Comparison of ENCODE assay signal across 8 mouse cellular contexts in the genomic region with DNA sequence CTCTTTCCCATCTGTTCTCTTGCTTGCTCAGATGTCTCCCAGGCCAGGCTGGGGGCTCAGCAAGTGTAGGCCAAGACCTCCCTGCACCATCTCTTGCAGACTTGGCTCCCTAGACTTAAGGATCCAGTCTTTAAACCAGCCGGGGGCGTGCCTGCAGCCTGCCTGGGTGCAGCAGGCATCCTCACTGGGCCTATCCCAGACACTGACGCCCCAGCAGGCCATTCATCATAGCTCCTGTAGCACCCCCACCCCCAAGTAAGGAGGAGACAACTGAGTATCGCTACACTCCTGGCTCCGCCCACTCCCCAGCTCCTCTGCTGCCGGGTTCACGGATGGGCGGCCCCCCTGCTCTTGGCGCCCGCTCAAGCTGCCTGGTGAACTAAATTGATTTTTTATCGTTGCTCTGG.
A peak's percentile ranks its signal among the peaks of the same experiment; 100 is the strongest.
DNase-seq lines count a peak whose midpoint lies in the region; ATAC-seq and TF ChIP-seq lines count a peak whose summit lies in the region.

No protein-coding gene starts in this region.

- H3K36me3 ChIP-seq in embryonic facial prominence, embryonic 13.5 days, result no peaks in the 10 kb centered on the region
- no peaks in the 10 kb centered on the region for H3K36me3 ChIP-seq in heart, adult 2 months (ENCODE audit: control insufficient read depth, insufficient read depth, low read length)
- H3K36me3 ChIP-seq in thymus, adult 2 months (ENCODE audit: control insufficient read depth, insufficient read depth, low read length), result no peaks in the 10 kb centered on the region

- no peaks in the 10 kb centered on the region for H3K79me2 ChIP-seq in heart, adult 2 months (replicated peaks; ENCODE audit: control insufficient read depth, insufficient read depth, low read length)

- TF ChIP-seq POLR2A in heart, adult 2 months (IDR thresholded peaks at IDR 0.05; ENCODE audit: insufficient read depth, low read depth, low read length), result no peak
- no peak for TF ChIP-seq POLR2A in thymus, adult 2 months (IDR thresholded peaks at IDR 0.05; ENCODE audit: control insufficient read depth, extremely low read depth, insufficient read depth, low read length, poor library complexity)

- intact Hi-C loops in heart, adult 2 months (cut with DNase I), result loop anchor here (10.0 kb wide), 1 partner anchor 479 kb away; a partner anchor contains a TSS
- intact Hi-C loops in left cerebral cortex, postnatal 36 days (cut with DNase I), result no loop called here

- TF ChIP-seq CTCF in heart, adult 2 months (IDR thresholded peaks at IDR 0.05), result no peak
- TF ChIP-seq CTCF in thymus, adult 2 months (IDR thresholded peaks at IDR 0.05; ENCODE audit: borderline replicate concordance, control insufficient read depth, extremely low read depth, insufficient read depth, low read length, poor library complexity), result no peak

- peak overlapping the region; percentile 55 for H3K4me2 ChIP-seq in embryonic facial prominence, embryonic 13.5 days

- TF ChIP-seq EP300 in heart, adult 2 months (IDR thresholded peaks at IDR 0.05; ENCODE audit: insufficient read depth, low read depth, low read length), result no peak

- H3K27me3 ChIP-seq in embryonic facial prominence, embryonic 13.5 days, result no peaks in the 10 kb centered on the region
- H3K27me3 ChIP-seq in heart, adult 2 months (ENCODE audit: control insufficient read depth, insufficient read depth, low read length), result peaks cover 2% of the 10 kb centered on the region; the same call in 1 of the 2 replicates
- H3K27me3 ChIP-seq in thymus, adult 2 months (ENCODE audit: control insufficient read depth, insufficient read depth, low read length), result no peaks in the 10 kb centered on the region; the same call in 1 of the 2 replicates

- H3K9me3 ChIP-seq in embryonic facial prominence, embryonic 13.5 days, result no peaks in the 10 kb centered on the region

- peak overlapping the region; percentile 25 for H3K4me3 ChIP-seq in embryonic facial prominence, embryonic 13.5 days
- no peak overlapping the region for H3K4me3 ChIP-seq in heart, adult 2 months
- H3K4me3 ChIP-seq in thymus, adult 2 months (ENCODE audit: control insufficient read depth, insufficient read depth, low read length), result no peak overlapping the region

- H3K9ac ChIP-seq in embryonic facial prominence, embryonic 13.5 days, result 0 out of 2 replicates have a peak overlapping the region, but pooled peaks have one; percentile 27
- no peak overlapping the region for H3K9ac ChIP-seq in heart, adult 2 months (ENCODE audit: low read depth, low read length)

- DNase-seq in cerebellum, adult 11-12 months, result peak; percentile 2
- DNase-seq in cerebellum, adult 11 months, result no peak
- peak; percentile 60 to 72 for DNase-seq in heart, adult 2 months
- peak; percentile 18 for DNase-seq in kidney, adult 11 months
- DNase-seq in left cerebral cortex, postnatal 36 days (ENCODE audit: low spot score in 2 of 2), result peak; percentile 26 to 32
- DNase-seq in naive thymus-derived CD4-positive, alpha-beta T cell, adult 2 months (ENCODE audit: low read depth), result peak; percentile 50
- DNase-seq in thymus, adult 2 months, result peak; percentile 61

- peak overlapping the region; percentile 98 for H3K27ac ChIP-seq in embryonic facial prominence, embryonic 13.5 days
- H3K27ac ChIP-seq in heart, adult 2 months, result no peak overlapping the region
- peak overlapping the region; percentile 84 for H3K27ac ChIP-seq in thymus, adult 2 months (ENCODE audit: control insufficient read depth, insufficient read depth, low read length)

- peak; percentile 86 for ATAC-seq in embryonic facial prominence, embryonic 13.5 days (ENCODE audit: insufficient number of reproducible peaks, insufficient read depth, low FRiP score, low TSS enrichment, low read depth)

- WGBS in embryonic facial prominence, embryonic 13.5 days, result under 1% methylated on average over 11 of the region's 11 CpGs
- 4% methylated on average over 11 of the region's 11 CpGs for WGBS in heart, adult 2 months
- 14% methylated on average over 11 of the region's 11 CpGs for WGBS in thymus, adult 2 months

- peaks cover 73% of the 10 kb centered on the region for H3K4me1 ChIP-seq in embryonic facial prominence, embryonic 13.5 days
- H3K4me1 ChIP-seq in heart, adult 2 months (ENCODE audit: control insufficient read depth, insufficient read depth, low read length), result peaks cover 8% of the 10 kb centered on the region
- H3K4me1 ChIP-seq in thymus, adult 2 months (replicated peaks; ENCODE audit: control insufficient read depth, insufficient read depth, low read length), result peaks cover 26% of the 10 kb centered on the region
